Mouse (Mus musculus) midbrain, embryonic 12.5 days (tissue): ENCODE data around the gene Abcc12. TPM values are rescaled to one million over a fixed set of nuclear protein-coding genes. Genes with fewer than 3 reads are reported as not detected.

Experiments
- ATAC-seq: fragments of 200-750 bp; cut with Nextera tagmentation; 2 replicates; pipeline ENCODE4 v1.8.0; 2017; ENCODE audit warnings: low read depth, moderate TSS enrichment, moderate library complexity; ENCODE audit not compliant: low FRiP score
- H3K27ac ChIP-seq: fragments of 300-500 bp; sonication (generic); replicated peaks from 2 replicates; pipeline ENCODE4 v1.5.1; 2016; ENCODE audit warnings: mild to moderate bottlenecking
- H3K27me3 ChIP-seq: fragments of 300-500 bp; sonication (generic); 2 replicates; pipeline ENCODE4 v1.6.1; 2016; ENCODE audit warnings: mild to moderate bottlenecking
- H3K36me3 ChIP-seq: fragments of 300-500 bp; sonication (generic); 2 replicates; pipeline ENCODE4 v1.6.1; 2016
- H3K4me1 ChIP-seq: fragments of 300-500 bp; sonication (generic); 2 replicates; pipeline ENCODE4 v1.6.1; 2016
- H3K4me2 ChIP-seq: fragments of 300-500 bp; sonication (generic); replicated peaks from 2 replicates; pipeline ENCODE4 v1.6.1; 2016; ENCODE audit warnings: mild to moderate bottlenecking, moderate library complexity
- H3K4me3 ChIP-seq: fragments of 300-500 bp; sonication (generic); 2 replicates; pipeline ENCODE4 v1.5.1; 2016; ENCODE audit warnings: mild to moderate bottlenecking
- H3K9ac ChIP-seq: fragments of 300-500 bp; sonication (generic); replicated peaks from 2 replicates; pipeline ENCODE4 v1.6.1; 2016; ENCODE audit warnings: mild to moderate bottlenecking, moderate library complexity
- H3K9me3 ChIP-seq: fragments of 300-500 bp; sonication (generic); 2 replicates; pipeline ENCODE4 v1.6.1; 2016; ENCODE audit warnings: mild to moderate bottlenecking
- WGBS: fragments of 180-500 bp; shearing (Covaris S2); methylation state at CpG from one replicate; pipeline ENCODE4 v1.1.7; 2016; 5-methylcytosine and 5-hydroxymethylcytosine counted together
- polyA plus RNA-seq: library from polyadenylated mRNA; unstranded; fragments of >200 nt; fragmentation: Nextera tagmentation; extraction: Ambion mirVana; gene quantifications from 2 replicates; pipeline ENCODE4 v1.2.1, GENCODE M21; 2016

Gene Abcc12
- polyA plus RNA-seq, 1 experiment from 2014 or later, result 0.06 TPM

GRCm38 (mm10) chr8:86597681-86598080 is 17.2 kb upstream of the Abcc12 start:
- no peaks in the 10 kb centered on the region for H3K36me3 ChIP-seq
- H3K4me3 ChIP-seq, result no peak overlapping the region
- H3K4me2 ChIP-seq, result no peak overlapping the region
- H3K27ac ChIP-seq, result no peak overlapping the region
- no peak for ATAC-seq
- H3K9me3 ChIP-seq, result no peaks in the 10 kb centered on the region
- no peaks in the 10 kb centered on the region for H3K4me1 ChIP-seq
- WGBS, result 91% methylated on average over 7 of the region's 7 CpGs
- no peaks in the 10 kb centered on the region for H3K27me3 ChIP-seq
- no peak overlapping the region for H3K9ac ChIP-seq

DNA sequence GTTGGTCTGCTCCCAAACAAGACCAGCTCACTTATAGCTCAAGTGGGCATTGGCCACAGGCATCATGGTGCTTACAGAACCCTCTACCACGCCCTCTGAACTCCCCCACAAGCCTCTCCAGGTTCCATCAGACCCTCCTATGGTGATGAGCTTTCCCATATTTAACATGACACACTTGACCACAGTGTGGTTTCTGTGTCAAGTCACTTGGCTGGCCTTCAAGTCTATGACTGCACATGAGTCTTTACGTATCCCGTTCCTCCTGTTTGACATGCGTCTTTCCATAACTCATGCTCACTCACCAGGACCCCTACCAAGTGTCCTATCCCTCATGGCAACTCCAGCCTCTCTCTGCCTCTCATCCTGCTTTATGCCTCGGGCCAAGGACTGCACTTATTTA is 15.2 kb upstream of the Abcc12 start:
- Histone ChIP-seq H3K36me3 (no peaks in the 10 kb centered on the region), H3K4me2 (no peak overlapping the region), H3K27ac (no peak overlapping the region), H3K9ac (no peak overlapping the region), H3K9me3 (no peaks in the 10 kb centered on the region), H3K27me3 (no peaks in the 10 kb centered on the region), H3K4me1 (no peaks in the 10 kb centered on the region), H3K4me3 (no peak overlapping the region)
- no peak for ATAC-seq
- 85% methylated on average over 5 of the region's 5 CpGs for WGBS

DNA sequence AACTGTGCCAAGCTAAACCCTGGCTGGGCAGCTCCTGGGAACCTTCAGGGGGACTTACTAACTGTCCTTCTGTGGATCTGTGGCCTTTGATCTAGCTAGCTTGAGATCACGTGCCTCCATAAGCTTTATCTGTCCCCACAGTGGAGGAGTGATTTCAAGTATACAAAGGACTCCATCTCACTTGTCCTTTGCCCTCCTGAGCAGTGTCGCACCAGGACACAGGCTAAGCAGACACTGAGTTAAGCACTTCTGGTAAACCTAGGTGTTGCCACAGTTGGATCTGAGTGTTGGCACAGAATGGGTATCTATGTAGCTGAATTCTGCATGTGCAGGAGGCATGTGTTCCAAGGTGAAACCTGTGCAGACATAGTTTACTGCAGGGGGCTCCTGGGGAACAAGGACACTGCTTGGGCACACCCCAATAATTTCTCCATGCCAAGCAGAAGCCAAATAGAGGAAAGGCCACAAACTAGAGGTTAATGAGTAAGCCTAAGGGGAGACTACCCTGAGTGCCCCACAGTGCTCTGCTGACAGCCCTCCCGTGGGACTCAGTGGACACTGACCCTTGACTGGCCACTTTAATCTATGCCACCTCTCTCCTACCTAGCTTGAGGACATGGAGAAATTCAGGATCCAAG is 13.8 kb upstream of the Abcc12 start:
- no peaks in the 10 kb centered on the region for H3K36me3 ChIP-seq
- no peak overlapping the region for H3K4me3 ChIP-seq
- H3K27me3 ChIP-seq, result no peaks in the 10 kb centered on the region
- no peak overlapping the region for H3K27ac ChIP-seq
- no peak overlapping the region for H3K4me2 ChIP-seq
- WGBS, result 72% methylated on average over 3 of the region's 3 CpGs
- H3K9me3 ChIP-seq, result no peaks in the 10 kb centered on the region
- H3K4me1 ChIP-seq, result no peaks in the 10 kb centered on the region
- H3K9ac ChIP-seq, result no peak overlapping the region
- ATAC-seq, result no peak

GRCm38 (mm10) chr8:86593099-86593498 is 12.6 kb upstream of the Abcc12 start:
- no peak overlapping the region for H3K27ac ChIP-seq
- 67% methylated on average over 10 of the region's 10 CpGs for WGBS
- no peaks in the 10 kb centered on the region for H3K9me3 ChIP-seq
- H3K27me3 ChIP-seq, result no peaks in the 10 kb centered on the region; the same call in 1 of the 2 replicates
- H3K4me2 ChIP-seq, result no peak overlapping the region
- H3K9ac ChIP-seq, result no peak overlapping the region
- no peak for ATAC-seq
- H3K4me3 ChIP-seq, result no peak overlapping the region
- no peaks in the 10 kb centered on the region for H3K36me3 ChIP-seq
- no peaks in the 10 kb centered on the region for H3K4me1 ChIP-seq

GRCm38 (mm10) chr8:86588338-86588737 is 7.9 kb upstream of the Abcc12 start:
- Histone ChIP-seq H3K27me3 (peaks cover 7% of the 10 kb centered on the region; the same call in 1 of the 2 replicates), H3K27ac (no peak overlapping the region), H3K36me3 (no peaks in the 10 kb centered on the region), H3K4me1 (no peaks in the 10 kb centered on the region), H3K9me3 (no peaks in the 10 kb centered on the region), H3K4me2 (no peak overlapping the region), H3K4me3 (no peak overlapping the region), H3K9ac (no peak overlapping the region)
- no peak for ATAC-seq
- 87% methylated on average over 5 of the region's 5 CpGs for WGBS

- WGBS, result 53% methylated on average over 6 of the region's 6 CpGs
- no peaks in the 10 kb centered on the region for H3K9me3 ChIP-seq
- H3K4me2 ChIP-seq, result no peak overlapping the region
- H3K9ac ChIP-seq, result no peak overlapping the region
- H3K4me1 ChIP-seq, result no peaks in the 10 kb centered on the region
- H3K36me3 ChIP-seq, result no peaks in the 10 kb centered on the region
- H3K27me3 ChIP-seq, result peaks cover 7% of the 10 kb centered on the region; the same call in 1 of the 2 replicates
- H3K4me3 ChIP-seq, result no peak overlapping the region
- H3K27ac ChIP-seq, result no peak overlapping the region
- no peak for ATAC-seq
These were observed 6.2 kb upstream of the Abcc12 start for GRCm38 (mm10) chr8:86586642-86587041.

DNA sequence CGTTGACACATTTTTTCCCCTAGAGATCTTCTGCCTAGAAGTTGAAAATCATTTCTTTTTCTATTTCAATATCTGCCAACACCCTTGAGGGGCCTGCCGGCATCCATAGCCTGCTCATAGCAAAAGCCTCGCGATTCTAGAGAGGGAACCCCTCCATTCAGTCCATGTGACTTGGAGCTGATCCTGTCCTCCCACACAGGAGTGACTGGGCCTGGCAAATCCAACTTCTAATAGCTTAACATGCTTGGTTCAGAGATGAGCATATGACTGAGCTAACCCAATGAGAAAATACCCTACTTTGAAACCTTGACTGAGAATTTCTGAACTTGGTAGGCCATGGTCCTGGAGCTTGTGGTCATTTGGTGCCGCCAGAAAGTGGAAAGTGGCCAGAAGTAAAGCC is 5.6 kb upstream of the Abcc12 start:
- no peak overlapping the region for H3K9ac ChIP-seq
- ATAC-seq, result no peak
- H3K27ac ChIP-seq, result no peak overlapping the region
- H3K4me2 ChIP-seq, result no peak overlapping the region
- 45% methylated on average over 5 of the region's 5 CpGs for WGBS
- no peaks in the 10 kb centered on the region for H3K9me3 ChIP-seq
- H3K27me3 ChIP-seq, result peaks cover 7% of the 10 kb centered on the region; the same call in 1 of the 2 replicates
- H3K4me1 ChIP-seq, result no peaks in the 10 kb centered on the region
- no peak overlapping the region for H3K4me3 ChIP-seq
- H3K36me3 ChIP-seq, result no peaks in the 10 kb centered on the region

GRCm38 (mm10) chr8:86585532-86585931 is 5.0 kb upstream of the Abcc12 start:
- H3K36me3 ChIP-seq, result no peaks in the 10 kb centered on the region
- peak; percentile 72 for ATAC-seq
- no peaks in the 10 kb centered on the region for H3K4me1 ChIP-seq
- peak overlapping the region; percentile 39 for H3K4me3 ChIP-seq
- 0 out of 2 replicates have a peak overlapping the region, but pooled peaks have one; percentile 29 for H3K9ac ChIP-seq
- H3K27me3 ChIP-seq, result peaks cover 7% of the 10 kb centered on the region; the same call in 1 of the 2 replicates
- WGBS, result 2% methylated on average over 16 of the region's 16 CpGs
- H3K9me3 ChIP-seq, result no peaks in the 10 kb centered on the region
- no peak overlapping the region; the same call in 1 of the 2 replicates for H3K27ac ChIP-seq
- H3K4me2 ChIP-seq, result peak overlapping the region; percentile 68

GRCm38 (mm10) chr8:86585118-86585517 is 4.6 kb upstream of the Abcc12 start:
- H3K4me3 ChIP-seq, result peak overlapping the region; percentile 39
- peaks cover 7% of the 10 kb centered on the region; the same call in 1 of the 2 replicates for H3K27me3 ChIP-seq
- H3K4me2 ChIP-seq, result peak overlapping the region; percentile 68
- 9% methylated on average over 11 of the region's 11 CpGs for WGBS
- H3K4me1 ChIP-seq, result no peaks in the 10 kb centered on the region
- H3K9ac ChIP-seq, result 0 out of 2 replicates have a peak overlapping the region, but pooled peaks have one; percentile 29
- peak; percentile 68 for ATAC-seq
- H3K27ac ChIP-seq, result no peak overlapping the region
- no peaks in the 10 kb centered on the region for H3K9me3 ChIP-seq
- H3K36me3 ChIP-seq, result no peaks in the 10 kb centered on the region

DNA sequence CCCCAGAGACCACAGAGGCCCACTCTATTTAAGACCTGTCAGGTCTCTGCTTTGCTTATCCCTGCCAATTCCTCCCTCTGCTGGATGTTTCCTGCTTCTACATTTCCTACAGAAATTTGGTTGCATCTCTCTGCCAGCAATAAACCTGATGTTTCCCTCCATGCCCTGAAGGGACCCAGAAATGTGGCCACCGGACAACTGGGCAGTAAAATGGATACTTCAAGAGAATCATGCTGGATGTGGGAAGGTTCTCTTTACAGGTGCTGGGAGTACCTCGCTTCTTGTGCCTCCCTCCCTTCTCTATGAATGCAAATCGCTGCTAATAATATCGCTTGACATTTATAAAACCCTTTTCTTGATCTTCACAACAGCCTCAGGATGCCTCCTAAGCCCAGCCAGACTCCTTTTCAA is 1.4 kb upstream of the Abcc12 start:
- H3K9ac ChIP-seq, result no peak overlapping the region
- WGBS, result 85% methylated on average over 4 of the region's 4 CpGs
- no peak overlapping the region for H3K27ac ChIP-seq
- H3K4me3 ChIP-seq, result no peak overlapping the region
- H3K36me3 ChIP-seq, result no peaks in the 10 kb centered on the region
- no peak for ATAC-seq
- no peak overlapping the region for H3K4me2 ChIP-seq
- H3K9me3 ChIP-seq, result no peaks in the 10 kb centered on the region
- no peaks in the 10 kb centered on the region for H3K27me3 ChIP-seq
- H3K4me1 ChIP-seq, result no peaks in the 10 kb centered on the region

DNA sequence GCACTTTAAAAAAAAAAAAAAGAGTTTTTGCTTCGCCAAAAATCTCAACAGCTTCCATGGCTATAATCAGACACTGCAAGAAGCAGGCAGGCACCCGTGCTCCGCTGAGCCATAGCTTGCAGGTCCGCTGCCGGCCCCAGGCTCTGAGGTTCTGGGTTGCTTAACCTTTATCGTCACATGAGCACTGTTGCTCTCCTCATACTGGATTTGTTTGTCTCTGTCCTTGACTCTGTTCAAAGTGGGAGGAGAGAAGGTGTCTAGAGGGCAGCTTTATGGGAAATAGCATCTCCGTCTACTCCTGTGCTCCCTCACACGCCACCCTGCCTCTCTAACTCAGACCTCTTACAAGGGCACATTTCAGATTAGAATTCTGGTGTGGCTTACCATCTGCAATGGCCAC is 1.8 kb downstream of the Abcc12 start:
- no peak for ATAC-seq
- no peaks in the 10 kb centered on the region for H3K27me3 ChIP-seq
- no peaks in the 10 kb centered on the region for H3K36me3 ChIP-seq
- no peak overlapping the region for H3K27ac ChIP-seq
- H3K9ac ChIP-seq, result no peak overlapping the region
- H3K4me3 ChIP-seq, result no peak overlapping the region
- H3K4me1 ChIP-seq, result no peaks in the 10 kb centered on the region
- H3K9me3 ChIP-seq, result no peaks in the 10 kb centered on the region
- H3K4me2 ChIP-seq, result no peak overlapping the region
- WGBS, result 81% methylated on average over 8 of the region's 8 CpGs

DNA sequence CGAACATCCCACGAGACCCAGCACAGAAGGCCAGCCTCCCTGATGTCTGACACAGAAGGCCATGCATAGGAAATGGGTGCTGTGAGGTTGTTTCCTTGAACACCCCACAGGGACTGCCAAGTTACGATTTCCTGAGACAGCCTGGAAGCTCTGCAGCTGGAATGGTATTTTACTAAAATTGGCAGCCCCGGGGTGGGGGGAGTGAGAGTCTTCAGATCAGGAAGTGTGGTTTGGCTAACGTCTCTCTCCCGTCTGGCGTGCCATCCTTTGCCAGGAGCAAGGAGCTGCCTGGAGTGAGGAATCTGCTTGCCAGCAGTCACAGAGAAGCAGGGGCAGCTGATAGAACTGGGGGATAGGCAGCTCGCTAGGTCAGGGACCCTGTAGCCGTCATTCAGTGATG is 2.4 kb downstream of the Abcc12 start:
- Histone ChIP-seq H3K4me3 (no peak overlapping the region), H3K27me3 (no peaks in the 10 kb centered on the region), H3K9me3 (no peaks in the 10 kb centered on the region), H3K4me2 (no peak overlapping the region), H3K4me1 (no peaks in the 10 kb centered on the region), H3K36me3 (no peaks in the 10 kb centered on the region), H3K27ac (no peak overlapping the region), H3K9ac (no peak overlapping the region)
- no peak for ATAC-seq
- WGBS, result 64% methylated on average over 9 of the region's 9 CpGs

GRCm38 (mm10) chr8:86577547-86577946 is 2.9 kb downstream of the Abcc12 start:
- no peak overlapping the region for H3K27ac ChIP-seq
- H3K27me3 ChIP-seq, result no peaks in the 10 kb centered on the region
- no peaks in the 10 kb centered on the region for H3K36me3 ChIP-seq
- no peak overlapping the region for H3K9ac ChIP-seq
- H3K4me2 ChIP-seq, result no peak overlapping the region
- WGBS, result 86% methylated on average over 8 of the region's 8 CpGs
- no peak for ATAC-seq
- H3K4me1 ChIP-seq, result no peaks in the 10 kb centered on the region
- H3K9me3 ChIP-seq, result no peaks in the 10 kb centered on the region
- no peak overlapping the region for H3K4me3 ChIP-seq
